Mouse (Mus musculus) cerebellum, adult 2 months (tissue): ENCODE data around the gene Malsu1. TPM values are rescaled to one million over a fixed set of nuclear protein-coding genes. Genes with fewer than 3 reads are reported as not detected.
A peak's percentile ranks its signal among the peaks of the same experiment; 100 is the strongest.

Experiments
- DNase-seq, 2 experiments: peaks; one replicate each; pipeline ENCODE4 v3.0.0; 2021
- H3K27ac ChIP-seq: fragments of 200-500 bp; 2 replicates; pipeline ENCODE4 v1.5.1; 2012; ENCODE audit warnings: low read length, control low read depth, inconsistent platforms; ENCODE audit not compliant: insufficient read depth
- H3K27me3 ChIP-seq: fragments of 200-500 bp; 2 replicates; pipeline ENCODE4 v1.6.1; 2012; ENCODE audit warnings: inconsistent platforms, mild to moderate bottlenecking, low read length, moderate library complexity; ENCODE audit not compliant: control insufficient read depth, insufficient read depth
- H3K4me1 ChIP-seq: fragments of 200-500 bp; 2 replicates; pipeline ENCODE4 v1.6.1; 2011; ENCODE audit warnings: low read length; ENCODE audit not compliant: control insufficient read depth, insufficient read depth
- H3K4me3 ChIP-seq: fragments of 200-500 bp; replicated peaks from 2 replicates; pipeline ENCODE3; 2011; ENCODE audit warnings: mild to moderate bottlenecking, low read depth, low read length, control low read depth; ENCODE audit not compliant: insufficient read depth
- CTCF ChIP-seq: fragments of 200-500 bp; IDR thresholded peaks from 2 replicates; pipeline ENCODE4 v1.5.1; 2011; ENCODE audit warnings: low read depth, mild to moderate bottlenecking, control low read depth, low read length, moderate library complexity, borderline replicate concordance; ENCODE audit not compliant: insufficient read depth
- POLR2A ChIP-seq: fragments of 200-500 bp; IDR thresholded peaks from 2 replicates; pipeline ENCODE4 v1.6.1; 2011; ENCODE audit warnings: low read length, control low read depth, borderline replicate concordance; ENCODE audit not compliant: insufficient read depth
- WGBS: fragments of 180-500 bp; shearing (Covaris S2); methylation state at CpG from one replicate; pipeline ENCODE4 v1.1.7; 2018; 5-methylcytosine and 5-hydroxymethylcytosine counted together
- polyA plus RNA-seq: library from polyadenylated mRNA; depleted of rRNA; stranded (reverse); fragments of >200 nt; gene quantifications from 2 replicates; pipeline ENCODE4 v1.2.3, GENCODE M21; 2012

Gene Malsu1
- polyA plus RNA-seq, 1 experiment, result 22.2 TPM

- Histone ChIP-seq H3K27me3 (no peaks in the 10 kb centered on the region), H3K4me3 (no peak overlapping the region), H3K4me1 (no peaks in the 10 kb centered on the region), H3K27ac (no peak overlapping the region)
- no peak for DNase-seq
- no peak for TF ChIP-seq POLR2A
- no peak for TF ChIP-seq CTCF
- WGBS, result 75% methylated on average over 5 of the region's 5 CpGs
Observed at GRCm38 (mm10) chr6:49052191-49052590, 21.4 kb upstream of the Malsu1 start.

GRCm38 (mm10) chr6:49055256-49055733 lies 18.3 kb upstream of the Malsu1 start:
- no peak for DNase-seq
- H3K4me1 ChIP-seq, result no peaks in the 10 kb centered on the region
- H3K27ac ChIP-seq, result no peak overlapping the region
- no peak overlapping the region for H3K4me3 ChIP-seq
- TF ChIP-seq CTCF (no peak), POLR2A (no peak)
- 10% methylated on average over 7 of the region's 7 CpGs for WGBS
- H3K27me3 ChIP-seq, result no peaks in the 10 kb centered on the region

- no peak for DNase-seq
- Histone ChIP-seq H3K4me1 (no peaks in the 10 kb centered on the region), H3K27me3 (no peaks in the 10 kb centered on the region), H3K27ac (no peak overlapping the region), H3K4me3 (no peak overlapping the region)
- WGBS, result 56% methylated on average over 9 of the region's 9 CpGs
- no peak for TF ChIP-seq POLR2A
Observed at GRCm38 (mm10) chr6:49056009-49056408, 17.6 kb upstream of the Malsu1 start.

GRCm38 (mm10) chr6:49057053-49058021 lies 16.3 kb upstream of the Malsu1 start:
- peak; percentile 93 for TF ChIP-seq CTCF
- TF ChIP-seq POLR2A, result no peak

GRCm38 (mm10) chr6:49068361-49068760 lies 5.2 kb upstream of the Malsu1 start:
- no peaks in the 10 kb centered on the region for H3K27me3 ChIP-seq
- no peak overlapping the region for H3K4me3 ChIP-seq
- WGBS, result 20% methylated on average over 4 of the region's 4 CpGs
- TF ChIP-seq POLR2A (no peak), CTCF (no peak)
- no peak for DNase-seq
- H3K27ac ChIP-seq, result no peak overlapping the region
- H3K4me1 ChIP-seq, result no peaks in the 10 kb centered on the region

More at GRCm38 (mm10) chr6:49057053-49058021, 16.3 kb upstream of the Malsu1 start:
- Histone ChIP-seq H3K27me3 (no peaks in the 10 kb centered on the region), H3K4me1 (no peaks in the 10 kb centered on the region), H3K4me3 (no peak overlapping the region), H3K27ac (no peak overlapping the region)
- peak; percentile 56 to 69 for DNase-seq
- WGBS, result 35% methylated on average over 8 of the region's 8 CpGs

GRCm38 (mm10) chr6:49074117-49074490 lies 509 bp downstream of the Malsu1 start:
- Histone ChIP-seq H3K27me3 (no peaks in the 10 kb centered on the region), H3K4me1 (peaks cover 3% of the 10 kb centered on the region; the same call in 1 of the 2 replicates), H3K4me3 (peak overlapping the region; percentile 87), H3K27ac (peak overlapping the region; percentile 57)
- no peak for DNase-seq
- TF ChIP-seq POLR2A (no peak), CTCF (no peak)
- WGBS, result 1% methylated on average over 19 of the region's 19 CpGs

- H3K27ac ChIP-seq, result no peak overlapping the region
- WGBS, result 49% methylated on average over 2 of the region's 2 CpGs
- no peak for DNase-seq
Observed at GRCm38 (mm10) chr6:49077894-49078293, 4.3 kb downstream of the Malsu1 start.

GRCm38 (mm10) chr6:49079313-49079712 lies 5.7 kb downstream of the Malsu1 start:
- peaks cover 3% of the 10 kb centered on the region; the same call in 1 of the 2 replicates for H3K4me1 ChIP-seq
- H3K27ac ChIP-seq, result no peak overlapping the region
- no peak overlapping the region for H3K4me3 ChIP-seq
- H3K27me3 ChIP-seq, result no peaks in the 10 kb centered on the region
- no peak for TF ChIP-seq CTCF
- no peak for TF ChIP-seq POLR2A
- WGBS, result 91% methylated on average over 1 of the region's 1 CpGs
- no peak for DNase-seq

More at GRCm38 (mm10) chr6:49077894-49078293, 4.3 kb downstream of the Malsu1 start:
- Histone ChIP-seq H3K4me3 (no peak overlapping the region), H3K27me3 (no peaks in the 10 kb centered on the region), H3K4me1 (peaks cover 3% of the 10 kb centered on the region; the same call in 1 of the 2 replicates)
- TF ChIP-seq CTCF, result no peak
- no peak for TF ChIP-seq POLR2A
